Comparison of ENCODE assay signal across 25 mouse cellular contexts in genomic region chr14:72004371-72004770, GRCm38 (mm10).
"Had no signal": no experiment of that assay in that cellular context is flagged by ENCODE, and none has a peak within 500 bp of the region (broad histone marks: within the 10 kb centered on the region; RNA-seq: fewer than 3 reads in every experiment).

No protein-coding gene starts in this region.

- H3K4me2 ChIP-seq: heart, embryonic 11.5 days; heart, embryonic 13.5 days; heart, embryonic 15.5 days; hindbrain, embryonic 13.5 days; kidney, embryonic 15.5 days; limb, embryonic 13.5 days; limb, embryonic 15.5 days; liver, embryonic 12.5 days had no signal

- H3K36me3 ChIP-seq: heart, embryonic 13.5 days; heart, embryonic 15.5 days; hindbrain, embryonic 13.5 days; kidney, embryonic 15.5 days; limb, embryonic 13.5 days; limb, embryonic 15.5 days; liver, embryonic 12.5 days had no signal

- H3K4me3 ChIP-seq: heart, adult 2 months; heart, embryonic 13.5 days; heart, embryonic 15.5 days; hindbrain, embryonic 13.5 days; kidney, embryonic 15.5 days; limb, embryonic 13.5 days; limb, embryonic 15.5 days; liver, embryonic 12.5 days had no signal

- H3K9ac ChIP-seq: heart, embryonic 13.5 days; heart, embryonic 15.5 days; hindbrain, embryonic 13.5 days; kidney, embryonic 15.5 days; limb, embryonic 13.5 days; limb, embryonic 15.5 days; liver, embryonic 12.5 days had no signal

- H3K27me3 ChIP-seq: heart, embryonic 13.5 days; heart, embryonic 15.5 days; hindbrain, embryonic 13.5 days; kidney, embryonic 15.5 days; limb, embryonic 13.5 days; limb, embryonic 15.5 days; liver, embryonic 12.5 days had no signal

- H3K9me3 ChIP-seq: heart, embryonic 13.5 days; heart, embryonic 15.5 days; hindbrain, embryonic 13.5 days; kidney, embryonic 15.5 days; limb, embryonic 13.5 days; limb, embryonic 15.5 days; liver, embryonic 12.5 days had no signal

- H3K27ac ChIP-seq: heart, adult 2 months; heart, embryonic 13.5 days; heart, embryonic 15.5 days; hindbrain, embryonic 13.5 days; hindbrain, postnatal 0 days; kidney, embryonic 15.5 days; kidney, postnatal 0 days; limb, embryonic 13.5 days; limb, embryonic 15.5 days; liver, embryonic 12.5 days had no signal

- H3K4me1 ChIP-seq: heart, embryonic 15.5 days; liver, embryonic 12.5 days had no signal

- DNase-seq: gastrocnemius, postnatal 14 days; gastrocnemius, postnatal 36 days; heart, adult 11 months; heart, adult 2 months; heart, postnatal 14 days; heart, postnatal 36 days; kidney, adult 11 months; kidney, adult 2 months; kidney, adult 9 months; kidney, postnatal 14 days; kidney, postnatal 36 days; layer of hippocampus, adult 9-11 months; layer of hippocampus, postnatal 36 days; left cerebral cortex, postnatal 4 days had no signal

- ATAC-seq: hindbrain, postnatal 0 days; intestine, embryonic 16.5 days; liver, embryonic 12.5 days had no signal
